Mouse (Mus musculus): ENCODE measurements around the gene Tpbgl. TPM values are rescaled to one million over a fixed set of nuclear protein-coding genes. Genes with fewer than 3 reads are reported as not detected.

The Tpbgl gene
- polyA plus RNA-seq, 1 experiment from 2014 or later = 0.03 TPM

DNA sequence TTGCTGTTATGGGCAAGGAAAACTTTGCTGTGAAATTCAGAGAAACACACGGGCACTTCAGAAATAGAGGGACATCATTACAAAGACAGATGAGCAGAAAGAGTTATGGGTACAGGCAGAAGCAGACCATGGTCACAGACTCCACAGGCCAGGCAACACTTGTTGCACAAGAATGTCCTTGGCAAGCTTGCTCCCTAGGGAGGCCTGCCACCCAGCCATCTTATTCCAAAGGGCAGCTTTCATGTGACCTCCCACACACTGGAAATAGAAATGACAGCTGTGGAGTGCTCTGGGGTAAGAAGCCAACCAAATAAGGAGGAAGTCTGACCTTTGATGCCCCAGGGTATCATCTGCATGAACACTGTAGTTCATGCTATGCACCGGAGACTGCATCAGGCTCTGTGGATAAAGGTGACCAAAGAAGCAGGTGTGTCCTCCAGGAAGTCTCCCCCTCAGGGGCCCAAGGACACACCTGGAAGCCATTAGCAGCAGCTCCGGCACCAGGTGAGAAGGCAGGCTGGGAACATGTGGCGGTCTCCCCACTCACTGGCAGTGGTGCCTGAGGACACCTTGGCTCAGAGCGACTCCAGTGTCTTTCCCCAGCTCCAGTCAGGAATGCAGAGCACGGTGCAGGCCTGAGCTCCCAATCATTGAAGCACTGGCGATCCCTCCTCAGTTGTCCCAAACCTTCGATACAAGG lies 7.2 kb upstream of the Tpbgl start:
- CTCF ChIA-PET = interaction anchor here (0.9 kb wide), 1 partner anchor 8 kb away, joined by 3 read pairs; no protein-coding TSS in a partner anchor
- in situ Hi-C loops (cut with MboI; ENCODE audit: low pct_unique_long_range_greater_than_20kb) = no loop called here
- POLR2A ChIA-PET = no interaction called here
- TF ChIP-seq CTCF (IDR thresholded peaks at IDR 0.05) = no peak
- no peak for ATAC-seq
- peaks cover 30% of the 10 kb centered on the region for H3K27me3 ChIP-seq
- DNase-seq (ENCODE audit: low read depth, low spot score) = no peak

DNA sequence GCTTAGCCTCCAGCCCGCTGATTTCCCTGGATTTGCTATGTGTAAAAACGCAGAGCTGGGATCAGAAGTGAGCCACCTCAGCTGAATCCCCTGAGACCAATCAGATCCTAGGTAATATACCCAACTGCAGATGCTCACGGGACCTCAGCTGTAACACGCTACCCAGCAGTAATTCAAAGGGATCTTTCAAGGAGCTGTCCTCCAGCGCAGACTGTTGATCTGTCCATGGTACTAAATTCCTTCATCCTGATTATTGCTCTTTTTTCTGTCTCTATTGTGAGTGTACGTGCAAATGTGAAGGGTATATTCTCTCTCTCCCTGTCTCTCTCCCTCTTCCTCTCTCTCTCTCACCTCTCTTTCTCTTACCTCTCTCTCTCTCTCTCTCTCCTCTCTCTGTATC lies 5.4 kb upstream of the Tpbgl start:
- in situ Hi-C loops (cut with MboI; ENCODE audit: low pct_unique_long_range_greater_than_20kb) = no loop called here
- TF ChIP-seq CTCF (IDR thresholded peaks at IDR 0.05) = no peak
- POLR2A ChIA-PET = interaction anchor here (0.5 kb wide), 1 partner anchor 145 kb away, joined by 4 read pairs; no protein-coding TSS in a partner anchor
- DNase-seq (ENCODE audit: low read depth, low spot score) = no peak
- no peak for ATAC-seq
- CTCF ChIA-PET = interaction anchor here (0.9 kb wide), 1 partner anchor 18 kb away, joined by 3 read pairs; no protein-coding TSS in a partner anchor
- peaks cover 37% of the 10 kb centered on the region for H3K27me3 ChIP-seq

DNA sequence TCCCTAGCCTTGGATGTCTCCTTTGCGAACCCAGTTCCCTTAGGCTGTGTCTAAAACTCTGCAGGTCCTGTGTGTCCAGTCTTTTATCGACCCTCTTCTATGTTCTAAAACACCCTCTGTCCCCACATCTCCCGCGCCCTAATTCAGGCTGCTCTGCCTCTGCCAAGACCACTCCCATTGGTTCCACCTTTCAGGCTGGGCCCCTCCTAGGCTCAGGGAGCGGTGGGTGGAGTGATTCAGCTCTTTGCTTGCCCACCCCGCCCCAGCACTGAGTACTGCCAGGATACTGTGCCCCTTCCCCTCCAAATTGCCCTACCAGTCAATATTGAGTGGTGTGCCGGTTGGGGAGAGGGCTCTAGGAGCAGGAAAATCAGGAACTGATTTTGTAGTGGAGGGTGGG lies 463 bp upstream of the Tpbgl start:
- in situ Hi-C loops (cut with MboI; ENCODE audit: low pct_unique_long_range_greater_than_20kb) = no loop called here
- H3K27me3 ChIP-seq = peaks cover 62% of the 10 kb centered on the region
- TF ChIP-seq CTCF (IDR thresholded peaks at IDR 0.05) = no peak
- CTCF ChIA-PET = interaction anchor here (1.3 kb wide), 1 partner anchor 250 kb away, joined by 3 read pairs; no protein-coding TSS in a partner anchor
- DNase-seq (ENCODE audit: low read depth, low spot score) = no peak
- ATAC-seq = no peak
- POLR2A ChIA-PET = no interaction called here

GRCm38 (mm10) chr7:99625722-99626375 lies 1.1 kb downstream of the Tpbgl start:
- no peak for DNase-seq (ENCODE audit: low read depth, low spot score)
- CTCF ChIA-PET = interaction anchor here (0.7 to 1.0 kb wide), 2 partner anchors 9 to 10 kb away, joined by 3 read pairs; no protein-coding TSS in a partner anchor
- TF ChIP-seq CTCF (IDR thresholded peaks at IDR 0.05) = peak; percentile 100

GRCm38 (mm10) chr7:99618860-99619259 lies 8.0 kb downstream of the Tpbgl start:
- no peak for ATAC-seq
- CTCF ChIA-PET = interaction anchor here (1.0 to 1.4 kb wide), 3 partner anchors 10 to 106 kb away, joined by 4 to 5 read pairs (median 4); no protein-coding TSS in a partner anchor
- no peak for DNase-seq (ENCODE audit: low read depth, low spot score)
- in situ Hi-C loops (cut with MboI; ENCODE audit: low pct_unique_long_range_greater_than_20kb) = loop anchor here (5.0 kb wide), 3 partner anchors 93 to 253 kb away; partner anchors contain the start of gene Slco2b1
- POLR2A ChIA-PET = no interaction called here
- peak; percentile 65 for TF ChIP-seq CTCF (IDR thresholded peaks at IDR 0.05)
- peaks cover 52% of the 10 kb centered on the region for H3K27me3 ChIP-seq

More at GRCm38 (mm10) chr7:99625722-99626375, 1.1 kb downstream of the Tpbgl start:
- POLR2A ChIA-PET = no interaction called here
- peak; percentile 17 for ATAC-seq
- H3K27me3 ChIP-seq = peaks cover 67% of the 10 kb centered on the region
- in situ Hi-C loops (cut with MboI; ENCODE audit: low pct_unique_long_range_greater_than_20kb) = no loop called here

DNA sequence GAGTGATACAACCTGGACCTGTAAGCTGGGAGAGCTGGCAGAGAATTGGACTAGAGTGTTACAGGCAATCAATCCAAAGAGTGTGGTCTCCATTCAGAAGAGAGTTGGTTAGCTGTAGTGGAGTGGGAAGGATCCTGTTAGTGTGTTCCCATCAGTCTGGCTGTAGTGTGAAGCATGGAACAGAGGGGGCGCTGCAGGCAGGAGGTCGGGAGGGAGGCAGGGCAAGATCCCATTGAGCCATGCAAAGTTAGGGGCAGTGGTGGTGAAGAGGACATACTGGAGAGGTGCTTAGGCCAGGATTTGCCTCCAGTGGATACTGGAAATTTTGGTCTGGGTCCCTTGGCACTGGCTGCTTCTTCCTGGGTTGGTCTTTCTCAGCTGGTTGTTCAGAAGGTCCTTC lies 8.6 kb downstream of the Tpbgl start:
- ChIA-PET CTCF (interaction anchor here (1.0 to 1.4 kb wide), 3 partner anchors 10 to 106 kb away, joined by 4 to 5 read pairs (median 4); no protein-coding TSS in a partner anchor), POLR2A (no interaction called here)
- peak; percentile 17 for TF ChIP-seq CTCF (IDR thresholded peaks at IDR 0.05)
- ATAC-seq (no peak), DNase-seq (ENCODE audit: low read depth, low spot score) (no peak)
- H3K27me3 ChIP-seq = peaks cover 50% of the 10 kb centered on the region
- in situ Hi-C loops (cut with MboI; ENCODE audit: low pct_unique_long_range_greater_than_20kb) = loop anchor here (5.0 kb wide), 3 partner anchors 94 to 254 kb away; partner anchors contain the start of gene Slco2b1

DNA sequence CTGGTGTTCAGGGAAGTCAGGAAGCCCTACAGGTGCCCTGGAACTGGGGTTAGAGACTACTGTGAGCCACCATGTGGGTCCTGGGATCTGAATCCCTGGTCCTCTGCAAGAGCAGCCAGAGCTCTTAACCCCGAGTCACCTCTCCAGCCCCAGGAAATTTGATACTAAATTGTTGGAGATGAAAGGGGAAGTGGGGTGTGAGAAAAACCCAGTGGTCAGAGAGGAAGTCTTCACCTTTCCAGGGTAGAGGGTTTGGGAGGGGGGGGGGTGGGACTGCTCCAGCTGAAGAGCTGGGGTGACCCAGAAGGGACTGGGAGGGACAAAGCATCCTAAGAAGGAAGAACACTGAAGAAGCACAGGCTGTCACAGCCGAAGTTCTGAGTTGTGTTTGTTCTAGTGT lies 19.3 kb downstream of the Tpbgl start:
- in situ Hi-C loops (cut with MboI; ENCODE audit: low pct_unique_long_range_greater_than_20kb) = no loop called here

GRCm38 (mm10) chr7:99606766-99607165 lies 20.1 kb downstream of the Tpbgl start:
- TF ChIP-seq CTCF (IDR thresholded peaks at IDR 0.05) = no peak
- in situ Hi-C loops (cut with MboI; ENCODE audit: low pct_unique_long_range_greater_than_20kb) = no loop called here
- peaks cover 8% of the 10 kb centered on the region for H3K27me3 ChIP-seq
- ATAC-seq (no peak), DNase-seq (ENCODE audit: low read depth, low spot score) (no peak)
- POLR2A ChIA-PET = no interaction called here
- CTCF ChIA-PET = interaction anchor here (1.4 kb wide), 1 partner anchor 12 kb away, joined by 4 read pairs; no protein-coding TSS in a partner anchor

More for the DNA sequence above, 19.3 kb downstream of the Tpbgl start:
- TF ChIP-seq CTCF (IDR thresholded peaks at IDR 0.05) = no peak
- peaks cover 10% of the 10 kb centered on the region for H3K27me3 ChIP-seq
- POLR2A ChIA-PET = no interaction called here
- ATAC-seq = no peak
- no peak for DNase-seq (ENCODE audit: low read depth, low spot score)
- CTCF ChIA-PET = interaction anchor here (1.4 kb wide), 1 partner anchor 11 kb away, joined by 4 read pairs; no protein-coding TSS in a partner anchor

- TF ChIP-seq CTCF (IDR thresholded peaks at IDR 0.05) = no peak
- POLR2A ChIA-PET = no interaction called here
- ATAC-seq (no peak), DNase-seq (ENCODE audit: low read depth, low spot score) (no peak)
- in situ Hi-C loops (cut with MboI; ENCODE audit: low pct_unique_long_range_greater_than_20kb) = no loop called here
- CTCF ChIA-PET = no interaction called here
- H3K27me3 ChIP-seq = peaks cover 3% of the 10 kb centered on the region
Measured at GRCm38 (mm10) chr7:99606303-99606702, 20.6 kb downstream of the Tpbgl start.

GRCm38 (mm10) chr7:99605058-99605457 lies 21.8 kb downstream of the Tpbgl start:
- ATAC-seq = no peak
- DNase-seq (ENCODE audit: low read depth, low spot score) = no peak
- ChIA-PET POLR2A (no interaction called here), CTCF (no interaction called here)
- TF ChIP-seq CTCF (IDR thresholded peaks at IDR 0.05) = no peak
- in situ Hi-C loops (cut with MboI; ENCODE audit: low pct_unique_long_range_greater_than_20kb) = no loop called here
- no peaks in the 10 kb centered on the region for H3K27me3 ChIP-seq
